Mouse (Mus musculus) hindbrain, postnatal 0 days (tissue): ENCODE measurements around the gene Apba1. TPM values are rescaled to one million over a fixed set of nuclear protein-coding genes. Genes with fewer than 3 reads are reported as not detected.

Experiments used
- ATAC-seq: fragments of 200-750 bp; cut with Nextera tagmentation; 2 replicates; pipeline ENCODE4 v1.8.0; 2017; ENCODE audit warnings: mild to moderate bottlenecking, moderate TSS enrichment, moderate library complexity
- DNase-seq: peaks from one replicate; pipeline ENCODE4 v3.0.0-alpha.2; 2015; ENCODE audit warnings: low spot score
- H3K27ac ChIP-seq: fragments of 300-500 bp; sonication (generic); 2 replicates; pipeline ENCODE4 v1.5.1; 2014; ENCODE audit warnings: mild to moderate bottlenecking
- H3K27me3 ChIP-seq: fragments of 300-500 bp; sonication (generic); 2 replicates; pipeline ENCODE4 v1.6.1; 2014; ENCODE audit warnings: low read length, mixed read lengths; ENCODE audit not compliant: insufficient read depth
- H3K36me3 ChIP-seq: fragments of 300-500 bp; sonication (generic); 2 replicates; pipeline ENCODE4 v1.6.1; 2014; ENCODE audit warnings: low read length, mixed read lengths; ENCODE audit not compliant: insufficient read depth
- H3K4me1 ChIP-seq: fragments of 300-500 bp; sonication (generic); 2 replicates; pipeline ENCODE4 v1.6.1; 2014; ENCODE audit warnings: antibody characterized with exemption, low read length, mixed read lengths; ENCODE audit not compliant: insufficient read depth
- H3K4me2 ChIP-seq: fragments of 300-500 bp; sonication (generic); 2 replicates; pipeline ENCODE4 v1.6.1; 2014; ENCODE audit warnings: low read depth, mild to moderate bottlenecking, low read length, moderate library complexity, mixed read lengths
- H3K4me3 ChIP-seq: fragments of 300-500 bp; sonication (generic); 2 replicates; pipeline ENCODE4 v1.5.1; 2014; ENCODE audit warnings: low read length
- H3K9ac ChIP-seq: fragments of 300-500 bp; sonication (generic); replicated peaks from 2 replicates; pipeline ENCODE4 v1.6.1; 2014; ENCODE audit warnings: mild to moderate bottlenecking, low read length, moderate library complexity, mixed read lengths
- H3K9me3 ChIP-seq: fragments of 300-500 bp; sonication (generic); 2 replicates; pipeline ENCODE4 v1.6.1; 2016; ENCODE audit warnings: low read length, mixed read lengths
- CTCF ChIP-seq: IDR thresholded peaks from 2 replicates; pipeline ENCODE4 v1.5.1; 2016; ENCODE audit warnings: antibody characterized with exemption, control low read depth, low read depth
- WGBS: fragments of 180-500 bp; shearing (Covaris S2); extraction: QIAGEN DNeasy Blood & Tissue Kit; methylation state at CpG from one replicate; pipeline ENCODE4 v1.1.7; 2014; 5-methylcytosine and 5-hydroxymethylcytosine counted together
- polyA plus RNA-seq: library from polyadenylated mRNA; unstranded; fragments of >200 nt; fragmentation: Nextera tagmentation; extraction: Ambion mirVana; gene quantifications from 2 replicates; pipeline ENCODE4 v1.2.1, GENCODE M21; 2015
- total RNA-seq: library from RNA; depleted of rRNA; stranded (reverse); fragments of >200 nt; gene quantifications from 2 replicates; pipeline ENCODE4 v1.2.3, GENCODE M21; 2014

The Apba1 gene
- total and polyA plus RNA-seq, 2 experiments from 2014 or later: 15.5 to 173 TPM

DNA sequence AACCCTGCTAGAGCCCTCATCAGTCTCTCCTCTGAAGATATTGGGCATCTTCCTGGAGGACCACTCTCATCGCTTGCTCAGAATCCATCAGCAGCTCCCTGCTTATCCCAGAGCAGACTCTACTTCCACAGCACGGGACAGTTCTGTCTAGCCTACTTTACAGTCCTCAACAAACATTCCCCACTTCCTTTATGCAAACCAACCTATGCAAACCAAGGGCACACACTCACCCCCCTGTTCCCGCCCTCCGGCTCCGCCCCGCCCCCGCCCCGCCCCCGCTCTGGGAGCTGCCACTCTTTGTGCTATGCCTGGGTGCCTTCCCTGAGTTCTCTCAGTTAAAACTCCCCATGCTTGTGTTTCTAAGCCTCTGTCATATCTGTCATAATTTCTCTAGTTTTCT lies 23.3 kb downstream of the Apba1 start:
- no peaks in the 10 kb centered on the region for H3K9me3 ChIP-seq
- 9% methylated on average over 9 of the region's 9 CpGs for WGBS
- H3K27ac ChIP-seq: no peak overlapping the region
- DNase-seq: no peak
- H3K4me2 ChIP-seq: no peak overlapping the region
- no peaks in the 10 kb centered on the region for H3K36me3 ChIP-seq
- peaks cover 5% of the 10 kb centered on the region; the same call in 1 of the 2 replicates for H3K4me1 ChIP-seq
- ATAC-seq: 0 out of 2 replicates have a peak, but pooled peaks have one; percentile 40
- H3K9ac ChIP-seq: no peak overlapping the region
- no peak for TF ChIP-seq CTCF
- H3K4me3 ChIP-seq: no peak overlapping the region
- H3K27me3 ChIP-seq: no peaks in the 10 kb centered on the region

DNA sequence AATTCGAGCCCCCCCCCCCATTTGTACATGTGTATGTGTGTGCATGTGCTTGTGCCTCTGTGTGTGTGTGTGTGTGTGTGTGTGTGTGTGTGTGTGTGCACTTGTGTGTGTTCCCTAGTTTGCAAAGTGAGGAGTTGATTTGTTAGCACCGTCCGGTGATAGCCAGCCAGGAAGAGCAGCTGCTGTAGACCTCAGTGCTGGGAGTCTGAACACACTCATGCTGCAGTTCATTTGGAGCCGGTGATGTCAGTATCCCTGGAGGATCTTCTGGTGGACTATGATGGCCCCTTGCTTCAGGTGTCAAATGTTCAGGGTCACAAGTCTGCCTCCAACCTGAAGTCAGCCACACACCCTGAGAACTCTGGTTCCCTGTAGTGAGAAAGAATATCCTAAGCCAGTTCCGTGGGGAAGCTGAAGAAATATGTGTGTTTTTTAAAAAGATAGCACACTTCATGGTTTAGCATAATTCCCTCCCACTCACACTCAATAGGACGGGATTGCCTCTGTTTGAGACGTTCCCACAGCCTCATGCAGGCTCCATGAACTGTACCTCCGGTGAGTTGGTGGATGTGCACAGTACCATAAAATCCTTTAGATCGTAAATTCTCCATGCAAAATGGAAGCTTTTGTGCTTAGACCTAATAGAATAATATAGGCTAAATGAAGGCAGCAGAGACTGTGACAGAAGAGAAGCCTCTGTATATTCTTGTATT lies 29.9 kb downstream of the Apba1 start:
- no peaks in the 10 kb centered on the region for H3K36me3 ChIP-seq
- no peaks in the 10 kb centered on the region for H3K9me3 ChIP-seq
- 0 out of 2 replicates have a peak, but pooled peaks have one; percentile 27 for ATAC-seq
- no peak for TF ChIP-seq CTCF
- DNase-seq: no peak
- H3K4me3 ChIP-seq: no peak overlapping the region
- WGBS: 48% methylated on average over 9 of the region's 9 CpGs
- no peak overlapping the region for H3K4me2 ChIP-seq
- H3K4me1 ChIP-seq: 0 out of 2 replicates have a peak, but pooled peaks cover 3% of the 10 kb centered on the region
- H3K27me3 ChIP-seq: no peaks in the 10 kb centered on the region
- no peak overlapping the region for H3K27ac ChIP-seq
- no peak overlapping the region for H3K9ac ChIP-seq

DNA sequence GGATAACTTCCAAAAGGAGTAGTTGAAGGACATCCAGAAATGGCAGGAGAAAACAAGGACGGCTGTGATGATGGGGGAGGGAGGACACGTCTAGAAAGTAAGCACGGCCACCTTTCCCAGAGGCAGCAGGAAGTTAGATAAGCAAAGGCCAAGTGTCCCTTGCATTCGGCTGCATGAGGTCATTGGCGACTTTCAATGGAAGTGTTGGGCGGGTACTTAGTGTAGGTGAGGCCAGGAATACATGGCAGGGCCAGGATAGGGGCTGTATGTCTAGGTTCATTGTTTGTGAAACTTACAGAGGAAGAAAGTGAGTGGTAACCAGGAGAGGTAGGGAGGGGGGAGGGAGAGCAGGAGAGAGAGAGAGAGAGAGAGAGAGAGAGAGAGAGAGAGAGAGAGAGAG lies 33.0 kb downstream of the Apba1 start:
- no peak for ATAC-seq
- 80% methylated on average over 6 of the region's 6 CpGs for whole genome bisulfite sequencing

DNA sequence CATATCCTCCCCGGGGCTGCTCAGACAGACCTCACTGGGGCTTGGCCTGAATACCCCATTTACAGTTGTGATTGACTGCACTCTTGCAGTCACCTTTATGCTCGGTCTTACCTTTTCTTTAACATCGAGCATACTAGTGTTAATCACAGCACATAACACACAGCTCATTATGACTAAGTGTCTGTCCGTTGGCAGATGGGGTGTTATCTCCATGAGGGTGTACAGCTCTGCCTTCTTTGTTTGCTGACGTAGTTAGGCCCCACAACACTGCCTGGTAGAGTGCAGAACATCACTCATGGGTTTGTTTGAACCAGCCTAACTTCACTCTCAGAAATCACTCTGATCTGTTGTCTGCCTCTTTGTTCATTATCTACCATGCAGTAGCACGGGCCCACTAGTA lies 33.9 kb downstream of the Apba1 start:
- 84% methylated on average over 6 of the region's 6 CpGs for WGBS
- Histone ChIP-seq H3K4me1 (peaks cover 15% of the 10 kb centered on the region; the same call in 1 of the 2 replicates), H3K4me2 (no peak overlapping the region), H3K27ac (no peak overlapping the region), H3K9me3 (no peaks in the 10 kb centered on the region), H3K9ac (no peak overlapping the region), H3K27me3 (no peaks in the 10 kb centered on the region), H3K36me3 (no peaks in the 10 kb centered on the region), H3K4me3 (no peak overlapping the region)
- no peak for TF ChIP-seq CTCF
- DNase-seq (no peak), ATAC-seq (no peak)

More for the DNA sequence above, 33.0 kb downstream of the Apba1 start:
- Histone ChIP-seq H3K4me3 (no peak overlapping the region), H3K4me2 (no peak overlapping the region), H3K9me3 (no peaks in the 10 kb centered on the region), H3K9ac (no peak overlapping the region), H3K36me3 (no peaks in the 10 kb centered on the region), H3K4me1 (peaks cover 15% of the 10 kb centered on the region; the same call in 1 of the 2 replicates), H3K27me3 (no peaks in the 10 kb centered on the region), H3K27ac (no peak overlapping the region)
- no peak for DNase-seq
- TF ChIP-seq CTCF: no peak

DNA sequence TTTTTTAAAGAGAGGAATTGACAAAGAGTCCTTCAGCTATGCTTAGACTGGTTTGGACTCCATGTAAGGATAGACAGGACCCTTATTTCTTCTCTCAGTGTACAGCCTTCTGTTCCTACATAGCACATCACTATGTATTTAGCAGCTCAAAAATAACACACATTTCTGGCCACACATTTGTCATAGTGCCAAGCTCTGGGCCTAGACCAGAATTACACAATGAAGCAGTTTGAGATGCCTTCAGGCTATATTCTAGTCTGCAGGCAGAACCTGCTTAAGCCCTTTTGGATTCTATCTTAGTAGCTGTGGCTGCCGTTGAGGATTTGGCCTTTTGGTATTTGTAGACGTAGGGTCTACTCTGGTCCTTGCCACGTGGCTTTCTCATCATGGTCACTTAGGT lies 35.8 kb downstream of the Apba1 start:
- ATAC-seq: no peak
- WGBS: 66% methylated on average over 3 of the region's 3 CpGs

DNA sequence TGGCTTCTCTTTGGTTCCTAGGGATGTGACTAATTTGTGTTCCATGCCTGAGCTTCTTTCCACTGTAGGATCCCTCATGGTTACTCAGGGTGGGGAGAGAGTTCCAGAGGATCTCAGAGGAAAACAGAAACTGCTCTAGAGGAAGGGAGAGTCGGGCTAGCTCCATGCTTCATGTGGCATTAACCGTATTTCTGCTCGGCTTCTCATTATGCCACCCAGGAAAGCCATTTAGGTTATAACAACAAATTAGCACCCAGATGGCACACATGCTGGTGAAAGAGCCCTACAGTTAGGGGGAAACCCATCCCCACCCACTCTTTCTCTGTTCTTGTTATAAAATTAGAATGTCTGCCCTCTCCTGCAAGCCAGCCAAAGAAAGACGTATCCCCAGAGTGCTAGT lies 36.5 kb downstream of the Apba1 start:
- H3K27ac ChIP-seq: no peak overlapping the region
- H3K9me3 ChIP-seq: no peaks in the 10 kb centered on the region
- no peak for TF ChIP-seq CTCF
- H3K4me2 ChIP-seq: no peak overlapping the region
- ATAC-seq: peak; percentile 47; the same call in 1 of the 2 replicates
- H3K4me1 ChIP-seq: peaks cover 12% of the 10 kb centered on the region; the same call in 1 of the 2 replicates
- H3K9ac ChIP-seq: no peak overlapping the region
- H3K36me3 ChIP-seq: no peaks in the 10 kb centered on the region
- no peak overlapping the region for H3K4me3 ChIP-seq
- DNase-seq: no peak
- no peaks in the 10 kb centered on the region for H3K27me3 ChIP-seq
- WGBS: 54% methylated on average over 4 of the region's 4 CpGs

More for the DNA sequence above, 35.8 kb downstream of the Apba1 start:
- Histone ChIP-seq H3K27ac (no peak overlapping the region), H3K4me2 (no peak overlapping the region), H3K4me1 (peaks cover 12% of the 10 kb centered on the region; the same call in 1 of the 2 replicates), H3K9ac (no peak overlapping the region), H3K27me3 (no peaks in the 10 kb centered on the region), H3K9me3 (no peaks in the 10 kb centered on the region), H3K36me3 (no peaks in the 10 kb centered on the region), H3K4me3 (no peak overlapping the region)
- no peak for TF ChIP-seq CTCF
- no peak for DNase-seq

DNA sequence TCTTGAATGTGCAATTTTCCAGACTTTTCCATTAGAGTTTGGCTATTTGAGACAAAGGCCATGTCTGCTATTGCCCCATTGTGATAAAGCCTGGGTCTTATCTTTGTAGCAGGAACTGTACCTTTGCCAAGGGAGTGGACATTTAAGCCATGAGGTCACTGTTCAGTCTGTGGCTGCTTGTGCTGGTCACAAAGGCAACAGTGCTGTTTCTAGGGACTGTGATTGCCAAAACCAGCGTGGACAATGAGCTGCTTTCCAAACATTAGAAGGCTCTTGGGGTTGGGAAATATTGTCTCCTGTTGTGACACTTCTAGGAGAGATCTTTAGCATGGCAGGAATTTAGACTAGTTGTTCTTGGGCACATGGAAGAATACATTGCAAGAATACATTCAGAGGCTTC lies 42.5 kb downstream of the Apba1 start:
- Histone ChIP-seq H3K4me3 (no peak overlapping the region), H3K9ac (no peak overlapping the region), H3K27ac (peak overlapping the region; percentile 32; the same call in 1 of the 2 replicates), H3K27me3 (no peaks in the 10 kb centered on the region), H3K4me1 (peaks cover 8% of the 10 kb centered on the region), H3K4me2 (no peak overlapping the region), H3K9me3 (no peaks in the 10 kb centered on the region), H3K36me3 (no peaks in the 10 kb centered on the region)
- ATAC-seq: 0 out of 2 replicates have a peak, but pooled peaks have one; percentile 8
- no peak for DNase-seq
- WGBS: 43% methylated on average over 1 of the region's 1 CpGs
- no peak for TF ChIP-seq CTCF
